Mouse (Mus musculus): ENCODE measurements around the gene Scrn2. TPM values are rescaled to one million over a fixed set of nuclear protein-coding genes. Genes with fewer than 3 reads are reported as not detected.

The Scrn2 gene
- total RNA-seq (2021), result 10 to 100 TPM; 12.2 to 15.8 TPM
- long read RNA-seq, experiment 1, transcript Scrn2-201 (8 exons, 1,530 nt), result major isoform, 16 of 20 reads
- long read RNA-seq, experiment 1, partial matches to known transcripts, result 1 of 20 reads
- long read RNA-seq, experiment 1, other reads (novel, unspliced or antisense), result 3 of 20 reads
- long read RNA-seq, experiment 2, transcript Scrn2-201 (8 exons, 1,530 nt), result major isoform, 23 of 28 reads
- long read RNA-seq, experiment 2, partial matches to known transcripts, result 2 of 28 reads
- long read RNA-seq, experiment 2, other reads (novel, unspliced or antisense), result 3 of 28 reads

DNA sequence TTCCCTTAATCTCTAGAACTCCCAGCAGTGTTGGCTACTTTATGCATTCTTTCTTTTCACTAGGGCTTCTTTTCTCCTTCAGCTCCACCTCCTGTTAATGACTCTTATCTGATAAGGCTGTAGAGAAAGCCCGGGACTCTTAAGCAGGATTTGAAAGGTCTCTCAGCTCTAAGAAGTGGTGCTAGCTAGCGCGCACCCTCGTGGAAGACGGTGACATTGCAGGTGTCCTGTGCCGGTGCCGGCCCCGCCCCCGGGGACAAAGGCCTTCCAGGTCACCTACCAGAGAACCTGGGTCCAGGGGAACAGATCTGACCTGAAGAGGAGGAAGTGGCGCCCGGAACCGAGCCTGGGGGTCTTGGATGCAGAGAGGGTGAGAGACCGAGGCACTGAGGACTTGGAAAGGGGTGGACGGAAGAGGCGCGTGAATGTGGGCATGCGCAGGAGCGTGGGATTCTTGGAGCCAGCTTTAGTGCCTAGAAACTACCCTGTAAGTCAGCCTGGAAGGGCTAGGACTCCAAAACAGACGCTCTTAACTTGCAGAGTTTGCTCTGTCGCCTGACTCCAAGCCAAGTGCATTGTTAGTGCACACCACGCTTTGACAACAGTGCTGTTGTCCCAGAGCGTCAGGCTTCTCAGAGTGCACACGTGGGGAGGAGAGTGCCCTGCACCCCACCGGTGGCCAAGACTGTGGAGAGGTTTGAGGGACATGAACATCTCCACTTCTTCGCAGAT, at the start of gene Scrn2:
Gene Scrn2, plus strand, starts transcription at position 253 of the 732 bp plus-strand sequence.
- peak; percentile 60 to 78 for DNase-seq (ENCODE audit: low spot score in 2 of 2)

- DNase-seq (ENCODE audit: low spot score in 2 of 2), result no peak
Measured at GRCm38 (mm10) chr11:96980021-96980420, 49.7 kb upstream of the Scrn2 start.

DNA sequence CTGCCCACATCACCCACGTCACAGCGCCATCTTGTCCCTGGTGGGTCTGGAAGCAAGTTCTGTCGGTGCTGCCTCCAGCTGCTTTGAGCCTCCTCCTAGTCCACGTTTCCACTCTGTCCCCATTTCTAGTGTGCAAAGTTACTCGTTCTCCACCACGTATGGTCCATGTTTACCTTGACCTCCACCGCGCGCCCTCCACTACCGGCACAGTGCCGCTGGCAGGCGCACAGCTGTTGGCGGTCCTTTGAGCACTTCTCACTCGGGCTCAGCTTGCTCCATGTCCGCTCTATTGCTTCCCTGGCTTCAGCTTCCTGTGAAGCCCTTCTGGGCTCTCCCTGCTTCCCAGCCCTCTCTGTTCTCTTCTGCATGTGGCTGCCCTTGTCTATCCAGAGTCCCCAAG, 48.3 kb upstream of the Scrn2 start:
- no peak for DNase-seq (ENCODE audit: low spot score in 2 of 2)

GRCm38 (mm10) chr11:96982355-96982754, 47.4 kb upstream of the Scrn2 start:
- peak; percentile 52 to 72 for DNase-seq (ENCODE audit: low spot score in 2 of 2)

- DNase-seq (ENCODE audit: low spot score in 2 of 2), result no peak
Measured at GRCm38 (mm10) chr11:96982859-96983258, 46.9 kb upstream of the Scrn2 start, which contains the start of gene Sp2. Gene Sp2, minus strand, starts transcription at chr11:96982959.

- no peak for DNase-seq (ENCODE audit: low spot score in 2 of 2)
Measured at GRCm38 (mm10) chr11:96984903-96985302, 44.8 kb upstream of the Scrn2 start.

DNA sequence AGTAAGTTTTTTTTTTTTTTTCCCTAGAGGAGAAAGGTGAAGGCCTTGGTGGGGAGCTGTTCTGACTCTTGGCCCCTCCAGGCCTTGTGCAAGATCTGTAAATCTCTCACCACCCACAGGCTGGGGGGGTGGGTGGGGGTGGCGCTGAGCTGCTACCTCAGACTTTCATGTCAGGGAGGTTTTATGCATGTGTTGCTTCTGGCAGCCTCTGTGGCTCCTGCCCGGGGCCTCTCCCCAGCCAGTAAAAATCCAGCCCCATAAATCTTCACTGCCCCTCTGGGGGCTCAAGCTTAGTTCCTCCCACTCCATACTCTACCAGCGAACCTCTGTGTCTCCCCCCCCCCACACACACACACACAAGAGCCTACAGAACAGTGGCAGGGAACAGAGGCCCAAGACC, 43.3 kb upstream of the Scrn2 start:
- no peak for DNase-seq (ENCODE audit: low spot score in 2 of 2)

GRCm38 (mm10) chr11:96987873-96988655, 41.7 kb upstream of the Scrn2 start:
- no peak for DNase-seq (ENCODE audit: low spot score in 2 of 2)

DNA sequence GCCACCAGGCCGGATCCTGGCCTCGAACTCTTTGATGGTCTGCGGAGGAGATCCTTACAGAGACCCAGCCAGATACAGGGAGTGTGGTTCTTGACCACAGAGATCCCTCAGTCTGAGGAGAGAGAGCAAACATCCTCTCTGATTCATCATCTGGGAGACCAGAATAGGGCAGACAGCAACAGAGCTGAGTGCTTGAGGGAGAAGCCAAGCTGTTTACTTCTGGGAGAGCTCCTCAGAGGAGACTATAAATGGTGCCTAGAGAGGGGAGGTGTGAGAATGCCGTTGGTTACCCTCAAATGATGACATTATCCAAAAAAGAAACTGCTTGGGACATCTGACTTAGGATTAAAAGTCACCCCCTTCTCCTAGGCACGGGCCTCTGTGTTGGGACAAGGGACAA, 38.2 kb upstream of the Scrn2 start:
- no peak for DNase-seq (ENCODE audit: low spot score in 2 of 2)

DNA sequence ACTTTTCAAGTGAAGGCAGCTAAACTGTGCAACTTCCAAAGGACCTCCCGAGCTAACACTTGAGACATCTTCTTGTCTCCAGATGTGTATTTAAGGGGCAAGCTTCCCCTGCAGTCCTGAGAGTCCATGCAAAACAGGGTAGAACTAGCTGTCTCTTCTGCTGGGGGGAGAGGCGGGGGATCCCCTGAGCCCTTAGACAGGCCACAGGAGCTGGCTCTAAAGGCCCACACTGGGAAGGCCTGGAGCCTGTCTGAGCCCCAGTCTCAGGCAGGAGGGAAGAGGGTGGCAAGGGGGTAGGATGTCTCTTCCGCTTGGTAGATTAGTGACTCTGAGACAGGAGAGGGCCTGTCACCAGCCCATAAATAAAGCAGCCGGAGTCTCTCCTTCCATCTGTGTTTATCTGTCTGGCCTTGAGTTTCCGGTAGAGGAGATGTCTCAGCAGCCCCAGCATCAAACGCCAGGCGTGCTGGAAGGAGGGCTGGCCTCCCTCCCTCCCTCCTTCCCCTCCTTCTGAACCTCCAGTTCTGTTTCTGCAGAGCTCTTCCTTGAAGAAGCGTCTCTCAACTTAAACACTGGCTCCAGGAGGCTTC, 36.9 kb upstream of the Scrn2 start:
- DNase-seq (ENCODE audit: low spot score in 2 of 2), result no peak

DNA sequence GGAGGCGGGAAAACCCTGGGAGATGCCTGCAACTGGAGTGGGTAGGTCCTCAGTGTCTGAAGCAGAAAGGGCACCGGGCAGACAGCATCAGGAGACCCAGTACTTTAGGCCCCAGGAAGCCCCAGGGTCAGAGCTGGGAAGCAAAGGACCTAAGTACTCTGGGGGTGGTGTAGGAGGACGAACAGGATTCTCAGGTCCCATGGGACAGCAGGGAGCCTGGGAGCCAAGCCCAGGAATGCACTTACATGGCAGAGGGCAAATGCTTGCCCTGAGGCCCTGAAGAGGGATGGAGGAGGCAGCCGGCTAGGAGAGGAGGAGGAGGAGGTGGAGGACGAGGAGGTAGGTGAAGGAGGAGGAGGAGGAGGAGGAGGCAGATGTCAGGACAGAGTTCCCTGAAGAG, 34.7 kb upstream of the Scrn2 start:
- no peak for DNase-seq (ENCODE audit: low spot score in 2 of 2)

DNA sequence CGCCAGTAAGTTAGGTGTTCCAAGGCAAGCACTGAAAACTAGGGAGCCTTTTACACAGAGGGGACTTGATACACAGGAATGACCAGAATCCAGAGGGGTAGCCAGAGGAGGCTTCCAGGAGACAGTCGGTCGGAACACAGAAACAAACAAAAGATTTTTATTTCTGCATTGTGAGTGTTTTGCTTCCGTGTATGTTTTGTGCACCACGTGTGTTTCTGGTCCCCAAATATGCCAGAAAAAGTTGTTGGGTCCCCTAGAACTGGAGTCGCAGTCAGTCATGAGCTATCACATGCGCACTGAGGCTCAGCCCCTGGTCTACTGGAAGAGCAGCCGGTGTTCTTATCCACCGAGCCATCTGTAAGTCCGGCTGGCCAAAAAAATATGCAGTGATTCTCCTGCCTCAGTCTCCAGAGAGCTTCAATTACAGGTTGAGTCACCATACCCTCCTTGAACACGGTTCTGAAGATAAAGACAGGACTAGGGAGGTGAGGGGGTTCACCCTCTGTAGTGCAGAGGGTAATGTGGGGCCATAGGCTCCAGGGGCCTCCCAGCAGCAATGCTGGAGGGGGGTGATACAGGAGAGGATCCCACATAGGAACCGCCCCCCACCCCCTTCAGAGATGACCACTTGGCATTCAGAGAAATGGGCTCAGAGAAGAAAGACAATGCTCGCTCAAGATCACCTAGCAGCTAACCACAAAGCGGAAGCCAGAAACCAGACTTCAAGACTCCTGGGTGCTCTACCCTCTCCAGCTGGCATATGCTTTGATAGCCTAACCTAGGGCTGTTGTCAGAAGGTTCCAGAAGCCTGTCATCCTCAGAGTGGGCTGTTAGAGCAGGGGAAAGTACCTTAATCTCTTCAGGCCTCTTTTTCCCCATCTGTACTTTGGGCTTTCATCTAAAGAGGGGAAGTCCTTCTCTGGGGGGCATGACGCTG, 33.6 kb upstream of the Scrn2 start:
- DNase-seq (ENCODE audit: low spot score in 2 of 2), result no peak

- DNase-seq (ENCODE audit: low spot score in 2 of 2), result no peak
Measured at GRCm38 (mm10) chr11:96996773-96997379, 32.9 kb upstream of the Scrn2 start.

GRCm38 (mm10) chr11:96997380-96997956, 32.3 kb upstream of the Scrn2 start:
- DNase-seq (ENCODE audit: low spot score in 2 of 2), result no peak

- DNase-seq (ENCODE audit: low spot score in 2 of 2), result no peak
Measured at GRCm38 (mm10) chr11:97003170-97003569, 26.6 kb upstream of the Scrn2 start.

- no peak for DNase-seq (ENCODE audit: low spot score in 2 of 2)
Measured at GRCm38 (mm10) chr11:97007093-97007794, 22.5 kb upstream of the Scrn2 start.

DNA sequence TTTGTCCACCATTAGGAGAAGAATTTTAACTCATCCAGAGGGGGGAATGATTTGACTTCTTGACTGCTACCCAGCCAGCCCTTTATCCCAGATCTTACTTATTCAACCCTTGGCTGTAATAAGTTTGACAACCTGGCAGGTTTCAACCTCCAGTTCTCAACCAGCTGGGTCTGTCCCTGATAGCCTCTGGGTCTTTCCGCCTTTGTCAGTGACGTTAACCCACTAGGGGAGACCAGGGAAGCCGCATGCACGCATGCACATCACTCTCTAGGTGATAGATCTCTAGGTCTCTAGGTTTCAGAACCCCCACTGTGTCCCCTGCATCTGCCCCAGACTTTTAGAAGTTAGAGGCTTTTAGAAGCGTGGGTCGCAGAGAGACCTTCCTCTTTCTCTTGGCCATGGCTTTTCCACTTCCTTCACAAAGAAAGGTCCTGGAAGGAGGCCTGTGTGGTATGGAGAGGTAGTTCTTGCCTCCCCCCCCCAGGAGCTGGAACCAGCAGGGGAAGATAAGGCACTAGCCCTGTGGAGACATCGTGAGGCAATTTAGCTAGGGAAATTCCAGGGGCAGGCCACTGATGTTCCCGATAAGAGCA, 20.4 kb upstream of the Scrn2 start:
- DNase-seq (ENCODE audit: low spot score in 2 of 2), result no peak

- DNase-seq (ENCODE audit: low spot score in 2 of 2), result no peak
Measured at GRCm38 (mm10) chr11:97013121-97013670, 16.5 kb upstream of the Scrn2 start, which contains the start of gene Sp6. Gene Sp6, plus strand, starts transcription at chr11:97013394.
